Mouse (Mus musculus): Measurements from ENCODE around the gene Gpr3. TPM values are rescaled to one million over a fixed set of nuclear protein-coding genes. Genes with fewer than 3 reads are reported as not detected.

Gene Gpr3
- 0.15 and 0.36 TPM in 2 replicates for polyA plus RNA-seq (2012; rRNA removed)

DNA sequence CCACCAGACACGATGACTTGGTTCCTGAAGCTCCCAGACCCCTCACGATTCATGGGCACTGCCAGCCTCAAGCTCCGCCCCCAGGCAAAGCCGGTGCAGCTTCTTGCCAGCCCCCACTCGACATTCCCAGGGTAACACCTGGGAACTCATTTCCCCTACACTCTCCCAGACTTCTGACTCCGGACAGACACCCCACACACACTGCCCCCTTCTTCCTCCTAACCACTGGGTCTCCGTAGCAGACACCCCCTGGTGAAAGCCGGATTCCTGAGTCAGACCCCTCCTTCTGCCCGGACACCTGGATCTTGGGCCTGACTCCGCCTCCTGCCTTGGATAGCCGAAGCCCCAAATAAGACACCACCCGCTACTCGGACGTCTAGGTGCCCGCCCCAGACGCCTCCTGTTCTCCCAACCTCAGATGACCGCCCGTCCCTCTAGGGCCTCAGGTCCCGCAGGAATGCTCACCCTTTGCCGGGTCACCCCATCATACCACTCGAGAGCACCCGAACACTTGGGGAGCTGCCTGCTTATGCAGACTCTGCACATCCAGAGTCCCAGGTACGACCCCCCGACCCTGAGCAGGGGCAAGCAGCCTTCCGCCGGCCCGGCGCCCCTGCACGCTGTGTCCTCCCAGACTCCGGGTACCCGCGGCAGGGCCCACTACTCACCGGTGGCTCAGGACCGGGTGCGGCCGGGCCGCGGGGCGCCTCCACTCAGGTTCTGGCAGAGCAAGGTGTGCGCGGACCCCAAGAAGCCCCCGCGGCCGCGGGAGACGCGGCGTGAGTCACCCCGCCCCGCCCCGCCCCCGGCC, at the start of gene Gpr3, which contains the start of gene Cd164l2:
TSS of gene Gpr3 (minus strand) at position 786 of the 811 bp plus-strand sequence.
TSS of gene Cd164l2 (plus strand) at position 381 of the 811 bp plus-strand sequence.
- no peak for DNase-seq (ENCODE audit: low spot score)

DNA sequence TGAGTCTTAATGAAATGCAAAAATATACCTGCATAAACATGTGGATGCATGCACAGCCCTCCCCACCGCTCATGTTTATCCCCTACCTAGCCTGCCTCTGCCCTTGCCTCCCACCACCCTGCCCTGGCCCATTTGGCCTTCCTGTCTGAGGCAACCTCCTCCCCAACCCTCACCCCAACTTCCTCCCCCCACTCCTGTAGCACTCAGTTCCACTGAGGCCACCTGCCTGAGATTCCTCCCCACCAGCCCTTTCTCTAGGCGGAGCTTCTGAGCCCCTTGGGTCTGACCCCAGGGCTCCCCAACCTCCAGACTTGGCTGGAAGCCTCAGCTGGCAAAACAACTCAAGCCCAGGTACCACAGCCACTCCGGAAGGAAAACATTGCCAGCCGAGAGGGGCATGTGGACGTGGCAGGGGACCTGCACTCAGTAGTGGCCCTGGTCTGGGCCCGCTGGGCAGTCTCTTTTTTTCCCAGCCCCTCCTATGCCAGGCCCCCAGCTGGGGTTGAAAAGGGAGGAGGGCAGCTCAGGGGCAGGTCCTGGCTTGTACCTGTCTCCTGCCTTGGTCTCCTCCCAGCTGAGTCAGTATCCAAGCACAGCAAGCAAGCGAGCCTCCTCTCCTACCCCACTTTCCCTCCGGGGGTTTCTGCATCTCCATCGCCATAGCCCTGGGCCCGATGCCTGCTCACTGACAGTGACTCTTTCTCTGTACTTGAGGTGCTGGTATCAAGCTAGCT, 49.5 kb upstream of the Gpr3 start:
- DNase-seq (ENCODE audit: low spot score): no peak

DNA sequence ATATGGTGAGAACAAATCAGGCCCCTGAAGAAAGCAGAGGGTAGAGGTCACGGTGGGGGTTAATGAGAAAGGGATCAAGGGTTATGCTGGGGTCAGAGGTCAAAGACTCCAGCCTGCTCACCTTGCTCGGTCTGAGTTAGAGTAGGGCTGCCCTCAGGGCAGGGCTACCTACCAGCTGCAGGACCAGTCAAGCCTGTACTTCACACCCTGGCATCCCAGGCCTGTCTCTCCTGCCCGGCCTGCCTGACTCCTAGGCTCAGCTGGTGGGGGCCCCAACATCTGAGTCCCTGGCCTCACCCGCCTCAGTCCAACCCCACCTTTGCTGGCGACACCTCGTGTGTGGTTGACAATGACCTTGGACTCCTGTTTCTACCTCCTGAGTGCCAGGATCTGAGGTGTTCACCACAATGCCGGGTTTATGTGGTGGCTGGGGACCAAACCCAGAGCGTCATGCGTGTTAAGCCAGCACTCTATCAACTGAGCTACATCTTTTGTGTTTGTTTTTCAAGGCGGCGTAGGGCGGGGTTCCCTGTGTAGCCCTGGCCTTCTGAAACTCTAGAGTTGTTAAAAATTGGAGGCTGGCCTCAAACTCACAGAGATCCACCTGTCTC, 45.6 kb upstream of the Gpr3 start:
- DNase-seq (ENCODE audit: low spot score): peak; percentile 59

DNA sequence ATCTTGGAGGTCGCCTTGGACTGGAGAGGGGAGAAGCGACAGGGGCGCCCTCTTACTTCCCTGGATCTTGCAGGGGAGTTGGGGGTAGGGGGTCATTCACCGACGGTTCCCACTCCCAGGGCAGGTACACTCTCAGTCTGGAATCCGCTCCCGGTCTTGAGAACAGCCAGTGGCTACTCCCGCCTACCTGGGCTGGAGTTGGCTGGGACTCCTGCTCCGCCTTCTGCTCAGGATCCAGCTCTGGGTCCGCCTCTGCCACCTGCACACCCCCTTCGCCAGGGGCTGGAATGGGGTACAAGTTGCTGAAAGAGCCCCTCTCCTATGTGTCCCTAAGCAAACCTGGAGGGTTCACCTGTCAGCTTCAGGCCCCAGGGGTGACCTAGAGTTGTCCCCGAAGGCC, 44.9 kb upstream of the Gpr3 start:
- DNase-seq (ENCODE audit: low spot score): no peak

DNA sequence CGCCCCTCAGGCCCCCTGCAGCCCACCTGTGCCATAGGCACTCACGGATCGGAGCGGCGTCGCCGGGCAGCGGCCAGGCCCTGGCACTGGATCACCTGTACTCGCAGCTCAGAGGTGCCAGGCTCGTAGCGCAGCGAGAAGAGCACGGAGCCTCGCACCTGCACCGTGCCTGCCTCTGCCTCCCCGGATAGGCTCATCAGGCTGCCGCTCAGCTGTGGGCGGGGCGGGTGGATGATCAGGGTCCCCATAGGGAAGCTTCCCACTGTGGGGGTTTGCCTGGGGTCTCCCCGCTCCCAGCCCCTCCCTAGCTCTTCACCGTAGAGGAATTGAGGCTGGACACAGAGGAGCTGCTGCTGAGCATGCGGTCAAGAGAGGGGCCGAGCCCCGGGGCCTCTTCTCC, 44.5 kb upstream of the Gpr3 start:
- DNase-seq (ENCODE audit: low spot score): no peak

DNA sequence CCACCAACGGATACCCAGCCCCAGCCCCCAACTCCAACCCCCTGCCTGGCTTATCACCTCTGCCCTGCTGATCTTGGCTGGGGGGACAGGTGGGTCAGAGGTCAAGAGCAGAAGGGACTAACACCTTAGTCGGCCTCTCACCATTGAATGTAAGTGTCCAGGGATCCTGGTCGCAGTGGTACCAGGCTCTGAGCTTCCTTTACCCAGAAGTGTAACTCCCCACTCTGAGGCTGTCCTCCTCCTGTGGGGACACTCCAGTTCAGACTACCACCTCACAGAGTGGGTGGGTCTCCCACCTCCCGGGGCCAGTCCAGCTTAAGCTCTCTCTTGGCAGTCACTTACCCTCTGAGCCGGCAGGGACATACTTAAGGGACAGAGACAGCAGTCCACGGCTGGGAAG, 43.1 kb upstream of the Gpr3 start:
- no peak for DNase-seq (ENCODE audit: low spot score)

DNA sequence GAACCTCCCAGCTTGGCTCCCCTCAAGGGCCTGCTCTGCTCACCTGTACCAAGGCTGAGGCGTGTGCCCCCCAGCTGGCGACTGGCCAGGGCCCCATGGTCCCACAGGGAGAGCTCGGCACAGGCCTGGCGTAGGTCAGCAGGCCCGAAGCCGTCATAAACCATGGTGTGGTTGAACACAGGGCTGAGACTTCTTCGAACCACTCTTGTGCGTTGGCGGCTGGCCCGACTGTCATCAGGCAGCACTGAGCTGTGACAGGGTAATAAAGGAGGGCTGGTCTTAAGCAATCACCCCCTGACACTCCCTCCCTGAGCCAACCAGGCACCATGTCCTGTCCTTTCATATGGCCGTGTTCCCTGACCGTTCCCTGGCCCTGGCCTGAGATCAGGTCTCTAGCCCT, 41.1 kb upstream of the Gpr3 start:
- DNase-seq (ENCODE audit: low spot score): no peak

DNA sequence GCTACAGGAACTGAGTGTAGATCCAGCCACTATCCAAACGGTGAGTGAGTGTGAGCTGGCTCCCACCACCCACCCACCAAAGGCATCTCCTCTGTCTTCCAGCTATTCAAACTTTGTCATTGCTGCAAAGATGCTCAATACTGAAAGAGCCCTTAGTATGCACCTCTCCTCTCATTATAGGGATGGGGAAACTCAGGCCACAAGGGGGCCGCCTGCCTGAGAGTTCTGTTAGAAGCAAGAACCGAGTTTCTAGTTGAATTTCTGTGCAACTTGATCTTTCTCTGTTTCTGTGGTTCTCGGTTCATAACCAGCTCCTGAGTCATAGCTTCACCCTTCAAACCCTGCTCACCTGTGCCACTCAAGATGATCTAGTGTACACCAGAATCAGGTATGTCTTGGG, 39.8 kb upstream of the Gpr3 start:
- DNase-seq (ENCODE audit: low spot score): no peak

DNA sequence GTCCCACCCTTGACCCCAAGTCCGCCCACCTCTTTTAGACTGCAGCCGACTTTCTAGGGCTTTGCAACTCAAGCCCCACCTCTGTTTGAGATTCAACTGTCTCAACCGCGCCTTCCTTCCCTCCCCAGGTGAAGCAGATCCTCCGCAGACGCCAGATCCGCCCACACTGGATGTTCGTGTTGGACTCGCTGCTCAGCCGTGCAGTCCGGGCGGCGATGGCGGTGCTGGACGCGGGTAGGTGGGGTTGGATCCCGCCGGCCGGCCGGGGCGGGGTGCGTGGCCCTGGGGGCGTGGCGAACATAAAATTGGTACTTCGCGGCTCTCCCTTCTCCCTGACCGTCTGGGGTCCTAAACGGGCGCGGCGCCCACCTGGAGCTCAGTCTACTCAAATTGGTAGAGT, 38.9 kb upstream of the Gpr3 start:
- DNase-seq (ENCODE audit: low spot score): no peak

DNA sequence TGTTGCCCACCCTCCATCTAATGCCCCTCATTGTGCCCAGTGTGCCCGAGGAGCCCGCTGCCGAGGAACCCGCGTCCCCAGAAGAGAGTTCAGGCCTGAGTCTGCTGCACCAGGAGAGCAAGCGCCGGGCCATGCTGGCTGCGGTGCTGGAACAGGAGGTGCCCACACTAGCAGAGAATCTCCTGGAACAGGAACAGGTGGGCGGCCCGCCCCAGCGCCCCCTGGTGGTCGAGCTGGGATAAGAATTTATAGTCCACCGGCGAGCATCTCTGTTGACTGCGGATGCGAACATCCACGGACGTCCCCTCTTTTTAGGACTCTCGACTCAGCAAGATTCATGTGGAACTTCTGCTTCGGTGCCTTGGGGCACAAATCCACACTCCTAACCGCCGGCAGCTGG, 38.3 kb upstream of the Gpr3 start:
- DNase-seq (ENCODE audit: low spot score): peak; percentile 89

DNA sequence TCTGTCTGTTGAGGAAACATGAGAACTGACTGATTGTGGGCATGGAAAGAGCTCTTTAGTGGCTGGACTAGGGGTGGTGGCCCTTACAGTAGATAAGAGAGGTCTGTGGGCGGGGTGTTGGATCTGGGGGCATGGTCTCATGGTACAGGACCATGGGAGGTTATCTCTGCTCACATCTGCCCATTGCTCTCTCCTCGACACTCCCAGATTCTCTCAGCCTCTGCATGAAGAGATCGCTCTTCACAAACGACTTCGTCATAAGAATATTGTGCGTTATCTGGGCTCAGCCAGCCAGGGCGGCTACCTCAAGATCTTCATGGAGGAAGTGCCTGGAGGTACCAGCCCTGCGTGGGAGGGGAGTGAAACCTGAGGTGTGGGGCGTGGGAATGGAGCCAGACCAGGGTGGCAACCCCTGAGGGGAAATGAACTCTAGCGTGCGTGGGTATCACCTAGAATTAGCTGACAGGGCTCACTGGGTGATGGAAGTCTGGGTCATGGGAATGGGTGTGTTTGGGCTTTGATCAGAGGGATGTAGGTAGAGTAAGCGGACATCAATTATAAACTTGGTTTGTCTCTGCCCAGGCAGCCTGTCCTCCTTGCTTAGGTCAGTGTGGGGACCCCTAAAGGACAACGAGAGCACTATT, 35.6 kb upstream of the Gpr3 start:
- DNase-seq (ENCODE audit: low spot score): no peak

DNA sequence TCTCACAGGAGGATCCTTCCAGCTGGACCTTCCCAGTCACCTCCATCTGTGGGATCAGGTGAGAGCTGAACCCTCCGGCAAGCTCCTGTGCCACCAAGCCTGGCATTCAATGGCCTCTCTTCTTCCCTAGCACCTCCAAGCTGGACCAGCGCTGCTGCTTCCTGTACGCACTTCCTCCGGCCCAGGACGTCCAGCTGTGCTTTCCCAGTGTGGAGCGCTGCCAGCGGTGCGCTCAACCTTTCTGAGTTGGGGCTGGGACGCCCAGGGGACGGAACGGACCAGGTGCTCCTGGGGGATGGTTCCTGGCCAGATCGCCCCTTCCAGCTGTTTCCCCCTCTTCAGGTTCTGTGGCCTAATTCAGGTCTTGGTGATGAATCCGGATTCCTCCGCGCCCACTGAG, 34.7 kb upstream of the Gpr3 start:
- DNase-seq (ENCODE audit: low spot score): no peak

DNA sequence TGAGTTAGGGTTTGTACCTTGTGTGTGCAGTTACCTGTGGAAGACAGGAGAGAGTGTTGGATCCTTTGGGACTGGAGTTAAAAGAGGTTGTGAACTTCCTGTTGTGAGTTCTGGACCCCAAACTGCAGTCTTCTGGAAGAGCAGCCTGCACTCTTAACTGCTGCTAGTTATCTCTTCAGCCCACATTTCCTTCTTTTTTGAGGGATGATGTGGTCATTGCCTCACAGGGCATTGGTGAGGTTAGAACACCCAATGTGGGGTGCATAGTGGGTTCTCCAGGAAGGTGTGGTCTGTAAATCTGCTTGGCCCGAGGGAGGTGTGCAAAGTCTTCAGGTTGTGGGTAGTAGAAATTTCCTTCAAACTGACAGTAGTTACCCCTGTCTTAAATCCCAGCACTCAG, 32.0 kb upstream of the Gpr3 start:
- DNase-seq (ENCODE audit: low spot score): no peak

DNA sequence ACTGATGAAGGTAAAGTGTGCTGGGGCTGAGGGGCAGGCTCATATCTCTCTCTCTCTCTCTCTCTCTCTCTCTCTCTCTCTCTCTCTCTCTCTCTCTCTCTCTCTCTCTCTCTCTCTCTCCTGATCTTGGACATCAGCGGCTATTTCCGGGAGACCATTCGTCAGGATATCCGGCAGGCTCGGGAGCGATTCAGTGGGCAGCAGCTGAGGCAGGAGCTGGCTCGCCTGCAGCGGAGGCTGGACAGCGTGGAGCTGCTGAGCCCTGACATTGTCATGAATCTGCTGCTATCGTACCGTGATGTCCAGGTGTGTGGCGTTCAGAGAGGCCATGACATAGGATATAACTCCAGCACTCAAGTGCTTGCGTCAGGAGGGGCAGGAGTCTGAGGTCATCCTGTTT, 31.2 kb upstream of the Gpr3 start:
- DNase-seq (ENCODE audit: low spot score): no peak

DNA sequence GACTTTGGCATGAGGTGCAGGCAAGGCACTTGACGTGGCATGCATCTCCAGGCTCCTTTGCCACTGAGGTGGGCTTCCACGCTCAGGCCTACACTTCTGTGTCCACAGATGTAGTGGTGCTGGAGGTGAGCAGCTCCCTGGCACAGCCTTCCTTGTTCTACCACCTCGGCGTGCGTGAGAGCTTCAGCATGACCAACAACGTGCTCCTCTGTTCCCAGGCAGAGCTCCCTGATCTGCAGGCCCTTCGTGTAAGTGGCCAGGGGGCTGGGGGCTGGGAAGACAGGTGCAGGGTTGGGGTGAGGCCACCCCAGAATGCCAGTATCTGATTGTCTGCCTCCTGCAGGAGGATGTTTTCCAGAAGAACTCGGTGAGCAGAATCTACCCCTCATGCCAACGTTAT, 30.4 kb upstream of the Gpr3 start:
- no peak for DNase-seq (ENCODE audit: low spot score)

DNA sequence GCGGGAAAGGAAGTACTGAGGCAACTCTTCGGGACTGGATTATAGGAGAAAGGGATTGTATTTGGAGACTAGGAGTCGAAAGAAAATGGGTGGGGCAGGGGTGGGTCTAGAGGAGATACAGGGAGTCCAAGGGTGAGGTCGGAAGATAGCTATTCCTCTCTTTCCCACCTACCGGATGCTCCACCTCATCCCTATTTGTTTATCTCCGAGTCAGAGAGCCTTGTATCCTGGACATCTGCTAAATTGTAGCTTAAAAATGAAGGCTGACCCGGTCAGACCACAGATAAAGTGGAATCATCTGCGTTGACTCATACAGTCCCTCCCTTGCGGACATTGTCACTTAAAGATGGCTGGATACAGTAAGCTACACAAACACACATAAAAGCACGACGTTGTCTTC, 29.6 kb upstream of the Gpr3 start:
- no peak for DNase-seq (ENCODE audit: low spot score)

DNA sequence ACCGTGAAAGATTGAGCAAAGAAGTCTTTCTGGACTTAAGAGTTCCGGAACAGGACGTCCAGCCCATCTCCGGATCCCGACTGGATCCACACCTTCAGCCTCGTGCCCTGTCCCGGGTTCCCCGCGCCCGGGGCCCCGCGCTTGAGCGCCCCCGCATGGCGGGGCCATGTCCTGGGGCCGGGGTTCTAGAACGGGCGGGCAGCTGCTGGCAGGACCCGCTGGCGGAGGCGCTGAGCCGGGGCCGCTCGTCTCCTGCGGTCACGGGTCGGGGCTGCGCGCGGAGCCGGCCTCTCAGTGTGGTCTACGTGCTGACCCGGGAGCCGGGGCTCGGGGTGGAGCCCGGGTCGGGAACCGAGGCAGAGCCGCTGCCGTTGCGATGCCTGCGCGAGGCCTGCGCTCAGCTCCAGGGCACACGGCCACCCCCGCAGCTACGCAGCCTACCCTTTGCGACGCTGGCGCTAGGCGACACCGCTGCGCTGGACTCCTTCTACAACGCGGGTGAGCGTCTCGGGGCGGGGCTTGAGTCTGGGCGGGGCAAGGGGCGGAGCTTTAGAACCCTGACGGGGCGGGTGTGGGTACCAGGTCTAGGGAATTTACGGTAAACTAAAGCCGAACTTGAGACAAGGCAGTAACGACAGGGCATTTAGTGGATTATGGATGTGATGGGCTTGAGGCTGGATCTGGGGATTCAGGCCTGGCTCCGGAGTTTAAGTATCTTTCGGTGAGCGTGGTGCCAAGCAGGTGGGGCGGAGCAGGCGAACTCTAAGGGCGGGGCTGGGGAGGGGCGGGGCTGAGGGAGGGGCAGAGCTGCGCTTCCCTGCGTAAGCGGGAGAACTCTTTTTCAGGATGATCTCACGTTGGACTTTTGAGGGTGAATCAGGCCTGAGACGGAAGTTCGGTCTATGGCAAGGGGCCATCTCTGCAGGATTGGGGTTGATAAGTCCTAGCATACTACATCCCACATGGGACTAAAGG, 28.9 kb upstream of the Gpr3 start:
- peak; percentile 87 for DNase-seq (ENCODE audit: low spot score)

DNA sequence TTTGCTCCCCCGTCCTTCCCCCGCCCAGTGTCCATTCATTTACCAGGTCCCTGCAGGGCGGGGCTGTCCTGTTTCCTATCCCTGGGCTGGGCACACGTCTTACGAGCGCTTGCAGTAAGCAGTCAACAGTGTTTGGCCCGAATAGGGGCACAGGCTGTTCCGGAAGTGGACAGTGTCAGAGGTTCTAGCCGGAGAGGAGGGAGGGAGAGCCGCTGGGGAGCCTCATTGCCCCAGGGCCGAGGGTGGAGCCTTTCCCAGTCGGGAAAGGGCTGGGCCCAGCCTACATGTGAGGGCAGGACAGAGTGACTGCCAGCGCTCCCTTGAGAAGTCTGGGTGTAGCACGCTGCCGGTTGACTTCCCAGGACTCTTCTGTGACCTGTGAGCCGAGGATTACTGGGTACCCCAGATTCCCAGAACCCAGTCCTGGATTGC, 28.2 kb upstream of the Gpr3 start, which contains the start of gene Map3k6:
TSS of gene Map3k6 (plus strand) at position 329 of the 432 bp plus-strand sequence.
- DNase-seq (ENCODE audit: low spot score): peak; percentile 74

DNA sequence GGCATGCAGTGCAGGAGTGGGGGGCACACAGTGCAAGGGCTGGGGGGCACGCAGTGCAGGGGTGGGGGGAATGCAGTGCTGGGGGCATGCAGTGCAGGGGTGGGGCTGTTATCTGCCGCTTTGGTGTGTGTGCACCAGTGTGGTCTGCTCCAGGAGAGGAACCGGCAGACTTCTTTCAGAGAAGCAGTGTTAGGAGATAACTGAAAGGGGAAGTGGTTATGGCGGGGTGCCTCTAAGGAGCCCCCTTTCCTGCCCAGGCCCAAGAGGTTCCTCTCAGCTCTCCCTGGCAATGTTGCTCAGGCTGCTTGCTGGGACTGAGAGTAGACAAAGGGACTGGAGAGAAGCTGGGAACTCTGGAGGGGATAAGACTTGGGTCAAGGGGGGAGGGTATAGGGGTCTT, 25.6 kb upstream of the Gpr3 start:
- no peak for DNase-seq (ENCODE audit: low spot score)

DNA sequence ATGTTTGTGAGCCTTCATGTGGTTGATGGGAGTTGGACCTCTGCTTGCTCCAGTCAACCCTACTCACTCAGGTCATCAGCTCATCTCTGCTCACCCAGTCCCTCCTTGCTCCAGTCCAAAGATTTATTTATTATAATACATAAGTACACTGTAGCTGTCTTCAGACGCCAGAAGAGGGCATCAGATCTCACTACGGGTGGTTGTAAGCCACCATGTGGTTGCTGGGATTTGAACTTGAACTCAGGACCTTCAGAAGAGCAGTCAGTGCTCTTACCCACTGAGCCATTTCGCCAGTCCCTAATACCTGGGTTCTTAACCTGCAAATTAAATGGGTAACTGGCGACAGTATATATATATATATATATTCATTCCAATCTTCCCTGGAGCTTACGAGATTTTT, 23.1 kb upstream of the Gpr3 start:
- DNase-seq (ENCODE audit: low spot score): no peak

DNA sequence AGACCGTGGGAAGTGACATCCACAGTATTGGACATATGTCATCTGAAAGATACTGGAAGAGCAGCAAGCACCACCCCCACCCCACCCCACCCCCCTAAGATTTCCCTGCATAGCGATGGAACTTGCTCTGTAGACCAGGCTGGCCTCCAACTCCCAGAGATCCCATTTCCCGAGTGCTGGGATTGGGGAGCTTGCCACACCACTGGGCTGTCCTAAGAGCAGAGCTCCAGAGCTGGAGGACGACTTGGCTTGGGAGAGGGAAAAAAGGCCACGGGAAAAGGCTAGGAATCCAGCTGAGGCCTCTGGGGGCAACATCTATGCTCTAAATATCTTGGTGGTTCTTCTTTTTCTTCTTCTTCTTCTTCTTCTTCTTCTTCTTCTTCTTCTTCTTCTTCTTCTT, 22.4 kb upstream of the Gpr3 start:
- DNase-seq (ENCODE audit: low spot score): no peak
